Mouse (Mus musculus) ES-E14 (cell line): Measurements from ENCODE around the gene Itga9.

ENCODE experiments used
- CHD2 ChIP-seq: IDR thresholded peaks from 2 replicates; pipeline ENCODE4 v1.6.1; 2014; ENCODE audit warnings: mild to moderate bottlenecking, low read depth, low read length, inconsistent platforms
- HCFC1 ChIP-seq: IDR thresholded peaks from 2 replicates; pipeline ENCODE4 v1.6.1; 2012; ENCODE audit warnings: low read length, inconsistent platforms, borderline replicate concordance; ENCODE audit not compliant: insufficient read depth
- MAFK ChIP-seq: IDR thresholded peaks from 2 replicates; pipeline ENCODE4 v1.6.1; 2014; ENCODE audit warnings: mild to moderate bottlenecking, low read depth, low read length, inconsistent platforms; ENCODE audit not compliant: insufficient read depth
- ZC3H11A ChIP-seq: IDR thresholded peaks from 2 replicates; pipeline ENCODE4 v1.6.1; 2012; ENCODE audit warnings: low read depth, mild to moderate bottlenecking, inconsistent platforms, low read length, borderline replicate concordance

- TF ChIP-seq MAFK, result no peak
- no peak for TF ChIP-seq CHD2
- no peak for TF ChIP-seq HCFC1
- TF ChIP-seq ZC3H11A, result no peak
Measured at GRCm38 (mm10) chr9:118944388-118944787, 337.9 kb downstream of the Itga9 start.
